Mouse (Mus musculus) lung, postnatal 0 days (tissue): Measurements from ENCODE around the gene Chrd. TPM values are rescaled to one million over a fixed set of nuclear protein-coding genes. Genes with fewer than 3 reads are reported as not detected.

Experiments used
- ATAC-seq: fragments of 200-750 bp; cut with Nextera tagmentation; 2 replicates; pipeline ENCODE4 v1.8.0; 2017; ENCODE audit warnings: moderate library complexity
- DNase-seq: peaks from one replicate; pipeline ENCODE4 v3.0.0-alpha.2; 2016; ENCODE audit warnings: low spot score
- H3K27ac ChIP-seq: fragments of 300-500 bp; sonication (generic); 2 replicates; pipeline ENCODE4 v1.5.1; 2014; ENCODE audit warnings: antibody characterized with exemption, mild to moderate bottlenecking, low read length, mixed read lengths
- H3K27me3 ChIP-seq: fragments of 300-500 bp; sonication (generic); replicated peaks from 2 replicates; pipeline ENCODE4 v1.6.1; 2014; ENCODE audit warnings: low read length, mixed read lengths; ENCODE audit not compliant: insufficient read depth
- H3K36me3 ChIP-seq: fragments of 300-500 bp; sonication (generic); 2 replicates; pipeline ENCODE4 v1.6.1; 2014; ENCODE audit warnings: low read length, mixed read lengths; ENCODE audit not compliant: insufficient read depth
- H3K4me1 ChIP-seq: fragments of 300-500 bp; sonication (generic); 2 replicates; pipeline ENCODE4 v1.6.1; 2014; ENCODE audit warnings: antibody characterized with exemption, low read depth, low read length, mixed read lengths; ENCODE audit not compliant: insufficient read depth
- H3K4me2 ChIP-seq: fragments of 300-500 bp; sonication (generic); replicated peaks from 2 replicates; pipeline ENCODE4 v1.6.1; 2014; ENCODE audit warnings: low read depth, mild to moderate bottlenecking, low read length, moderate library complexity, mixed read lengths
- H3K4me3 ChIP-seq: fragments of 300-500 bp; sonication (generic); 2 replicates; pipeline ENCODE4 v1.5.1; 2014; ENCODE audit warnings: low read depth, low read length
- H3K9ac ChIP-seq: fragments of 300-500 bp; sonication (generic); replicated peaks from 2 replicates; pipeline ENCODE4 v1.6.1; 2014; ENCODE audit warnings: low read depth, mild to moderate bottlenecking
- H3K9me3 ChIP-seq: fragments of 300-500 bp; sonication (generic); 2 replicates; pipeline ENCODE4 v1.6.1; 2016; ENCODE audit warnings: low read length, mixed read lengths
- CTCF ChIP-seq: IDR thresholded peaks from 2 replicates; pipeline ENCODE4 v1.5.1; 2016; ENCODE audit warnings: antibody characterized with exemption, mild to moderate bottlenecking
- EP300 ChIP-seq: IDR thresholded peaks from 2 replicates; pipeline ENCODE4 v1.6.1; 2016; ENCODE audit warnings: antibody characterized with exemption, mild to moderate bottlenecking, control low read depth
- WGBS: fragments of 180-500 bp; shearing (Covaris S2); extraction: QIAGEN DNeasy Blood & Tissue Kit; methylation state at CpG from one replicate; pipeline ENCODE4 v1.1.7; 2014; 5-methylcytosine and 5-hydroxymethylcytosine counted together
- polyA plus RNA-seq: library from polyadenylated mRNA; unstranded; fragments of >200 nt; fragmentation: Nextera tagmentation; extraction: Ambion mirVana; gene quantifications from 2 replicates; pipeline ENCODE4 v1.2.1, GENCODE M21; 2015

The Chrd gene
- polyA plus RNA-seq, 1 experiment from 2014 or later, result 1.7 TPM

DNA sequence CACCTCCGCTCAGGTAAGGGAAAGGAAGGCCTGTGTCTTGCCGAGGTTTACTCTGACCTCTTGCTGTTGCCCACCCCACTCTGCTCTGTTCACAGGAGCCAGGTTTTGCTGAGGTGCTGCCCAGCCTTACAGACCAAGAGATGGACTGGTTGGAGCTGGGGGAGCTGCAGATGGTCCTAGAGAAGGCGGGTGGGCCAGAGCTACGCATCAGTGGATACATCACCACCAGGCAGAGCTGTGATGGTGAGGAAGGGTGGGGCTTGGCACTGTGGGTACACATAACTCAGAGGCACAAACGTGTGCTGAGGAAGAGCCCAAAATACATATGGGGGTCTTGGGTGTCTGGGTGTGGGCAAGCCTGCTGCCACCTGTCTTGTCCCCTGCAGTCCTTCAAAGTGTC, 2.7 kb downstream of the Chrd start:
- peaks cover 21% of the 10 kb centered on the region for H3K27me3 ChIP-seq
- no peaks in the 10 kb centered on the region for H3K36me3 ChIP-seq
- TF ChIP-seq CTCF (no peak), EP300 (no peak)
- ATAC-seq, result no peak
- no peaks in the 10 kb centered on the region for H3K9me3 ChIP-seq
- H3K9ac ChIP-seq, result no peak overlapping the region
- no peaks in the 10 kb centered on the region; the same call in 1 of the 2 replicates for H3K4me1 ChIP-seq
- no peak for DNase-seq
- H3K4me2 ChIP-seq, result no peak overlapping the region
- WGBS, result 64% methylated on average over 5 of the region's 5 CpGs
- no peak overlapping the region for H3K27ac ChIP-seq
- no peak overlapping the region for H3K4me3 ChIP-seq

- 87% methylated on average over 7 of the region's 7 CpGs for WGBS
- H3K9me3 ChIP-seq, result no peaks in the 10 kb centered on the region
- H3K4me3 ChIP-seq, result no peak overlapping the region
- no peaks in the 10 kb centered on the region for H3K36me3 ChIP-seq
- TF ChIP-seq CTCF, result no peak
- TF ChIP-seq EP300, result no peak
- H3K4me1 ChIP-seq, result no peaks in the 10 kb centered on the region; the same call in 1 of the 2 replicates
- ATAC-seq (no peak), DNase-seq (no peak)
- peaks cover 21% of the 10 kb centered on the region for H3K27me3 ChIP-seq
- H3K27ac ChIP-seq, result no peak overlapping the region
- H3K4me2 ChIP-seq, result no peak overlapping the region
- no peak overlapping the region for H3K9ac ChIP-seq
These were observed 3.2 kb downstream of the Chrd start for GRCm38 (mm10) chr16:20736168-20736567.

DNA sequence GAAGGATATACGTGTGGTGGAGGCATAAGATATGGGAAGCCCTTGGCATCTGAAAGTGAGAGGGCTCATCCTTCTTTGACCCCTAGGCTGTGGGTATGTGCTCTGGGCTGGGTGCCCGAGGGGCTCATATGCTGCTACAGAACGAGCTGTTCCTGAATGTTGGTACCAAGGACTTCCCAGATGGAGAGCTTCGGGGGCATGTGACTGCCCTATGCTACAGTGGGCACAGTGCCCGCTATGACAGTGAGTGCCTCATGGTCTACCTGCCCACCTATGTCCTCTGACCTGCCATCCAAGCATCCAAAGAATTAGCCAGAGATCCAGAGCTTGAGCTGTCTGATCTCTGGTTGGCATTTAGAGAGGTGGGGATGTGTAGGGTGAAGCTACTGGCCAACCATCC, 3.9 kb downstream of the Chrd start:
- Histone ChIP-seq H3K4me2 (no peak overlapping the region), H3K4me1 (no peaks in the 10 kb centered on the region; the same call in 1 of the 2 replicates), H3K9me3 (no peaks in the 10 kb centered on the region), H3K36me3 (no peaks in the 10 kb centered on the region), H3K4me3 (no peak overlapping the region), H3K27me3 (peaks cover 17% of the 10 kb centered on the region), H3K9ac (no peak overlapping the region), H3K27ac (no peak overlapping the region)
- no peak for DNase-seq
- TF ChIP-seq CTCF, result no peak
- TF ChIP-seq EP300, result no peak
- 79% methylated on average over 5 of the region's 5 CpGs for whole genome bisulfite sequencing
- ATAC-seq, result no peak

GRCm38 (mm10) chr16:20739845-20740244, 6.9 kb downstream of the Chrd start:
- DNase-seq (no peak), ATAC-seq (no peak)
- no peaks in the 10 kb centered on the region for H3K4me1 ChIP-seq
- H3K4me2 ChIP-seq, result no peak overlapping the region
- no peak overlapping the region for H3K27ac ChIP-seq
- H3K9me3 ChIP-seq, result no peaks in the 10 kb centered on the region
- H3K36me3 ChIP-seq, result no peaks in the 10 kb centered on the region
- H3K27me3 ChIP-seq, result peaks cover 4% of the 10 kb centered on the region
- 90% methylated on average over 9 of the region's 9 CpGs for WGBS
- H3K4me3 ChIP-seq, result no peak overlapping the region
- TF ChIP-seq CTCF (no peak), EP300 (no peak)
- no peak overlapping the region for H3K9ac ChIP-seq

GRCm38 (mm10) chr16:20746641-20747040, 13.7 kb downstream of the Chrd start:
- no peaks in the 10 kb centered on the region for H3K27me3 ChIP-seq
- H3K27ac ChIP-seq, result no peak overlapping the region
- no peak for TF ChIP-seq EP300
- TF ChIP-seq CTCF, result no peak
- DNase-seq (peak; percentile 87), ATAC-seq (peak; percentile 84)
- H3K4me2 ChIP-seq, result no peak overlapping the region
- H3K9me3 ChIP-seq, result no peaks in the 10 kb centered on the region
- WGBS, result 41% methylated on average over 6 of the region's 6 CpGs
- H3K9ac ChIP-seq, result no peak overlapping the region
- no peaks in the 10 kb centered on the region for H3K4me1 ChIP-seq
- H3K36me3 ChIP-seq, result no peaks in the 10 kb centered on the region
- no peak overlapping the region for H3K4me3 ChIP-seq

DNA sequence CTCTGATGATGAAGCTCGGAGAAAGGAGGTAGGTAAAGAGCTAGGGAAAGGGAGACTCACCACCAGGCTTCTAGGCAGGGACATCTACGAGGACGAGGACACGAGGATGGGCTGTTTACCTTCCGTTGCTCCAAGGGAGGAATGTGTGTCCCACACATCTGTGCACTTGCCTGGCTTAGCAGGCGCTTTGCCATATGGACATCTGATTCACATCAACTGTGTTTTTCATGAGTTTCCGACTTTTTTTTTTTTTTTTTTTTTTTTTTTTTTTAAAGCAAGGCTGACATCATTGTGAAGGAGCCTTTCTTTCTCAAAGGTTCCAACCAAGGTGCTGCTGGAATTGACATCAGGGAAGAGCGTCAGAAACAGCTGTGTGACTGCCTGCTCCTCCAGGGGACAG, 17.6 kb downstream of the Chrd start:
- H3K4me1 ChIP-seq, result no peaks in the 10 kb centered on the region
- H3K4me2 ChIP-seq, result no peak overlapping the region
- H3K9ac ChIP-seq, result no peak overlapping the region
- H3K9me3 ChIP-seq, result no peaks in the 10 kb centered on the region
- 36% methylated on average over 8 of the region's 8 CpGs for WGBS
- no peak overlapping the region for H3K4me3 ChIP-seq
- no peak overlapping the region for H3K27ac ChIP-seq
- TF ChIP-seq CTCF, result no peak
- no peak for TF ChIP-seq EP300
- no peak for DNase-seq
- ATAC-seq, result no peak
- no peaks in the 10 kb centered on the region for H3K36me3 ChIP-seq
- no peaks in the 10 kb centered on the region for H3K27me3 ChIP-seq

GRCm38 (mm10) chr16:20756052-20756451, 23.1 kb downstream of the Chrd start:
- Histone ChIP-seq H3K36me3 (no peaks in the 10 kb centered on the region), H3K27me3 (no peaks in the 10 kb centered on the region), H3K9me3 (no peaks in the 10 kb centered on the region), H3K4me2 (no peak overlapping the region), H3K4me1 (no peaks in the 10 kb centered on the region), H3K4me3 (no peak overlapping the region), H3K9ac (no peak overlapping the region), H3K27ac (no peak overlapping the region)
- ATAC-seq (peak; percentile 96), DNase-seq (peak; percentile 87)
- TF ChIP-seq CTCF (no peak), EP300 (peak; percentile 79)
- 54% methylated on average over 5 of the region's 5 CpGs for WGBS
